Mouse (Mus musculus) liver, postnatal 0 days (tissue): Measurements from ENCODE around the gene Samd8. TPM values are rescaled to one million over a fixed set of nuclear protein-coding genes. Genes with fewer than 3 reads are reported as not detected.

Source experiments
- ATAC-seq: fragments of 200-750 bp; cut with Nextera tagmentation; 2 replicates; pipeline ENCODE4 v1.8.0; 2017; ENCODE audit warnings: mild to moderate bottlenecking, moderate library complexity
- DNase-seq: peaks from one replicate; pipeline ENCODE4 v3.0.0-alpha.2; 2016
- H3K27ac ChIP-seq: fragments of 300-500 bp; sonication (generic); 2 replicates; pipeline ENCODE4 v1.5.1; 2014; ENCODE audit warnings: antibody characterized with exemption, moderate library complexity, mild to moderate bottlenecking, low read depth
- H3K27me3 ChIP-seq: fragments of 300-500 bp; sonication (generic); 2 replicates; pipeline ENCODE4 v1.6.1; 2014; ENCODE audit warnings: low read length, control low read depth, mixed read lengths; ENCODE audit not compliant: insufficient read depth
- H3K36me3 ChIP-seq: fragments of 300-500 bp; sonication (generic); replicated peaks from 2 replicates; pipeline ENCODE4 v1.6.1; 2014; ENCODE audit warnings: mild to moderate bottlenecking, control low read depth, low read length, moderate library complexity, mixed read lengths; ENCODE audit not compliant: insufficient read depth
- H3K4me1 ChIP-seq: fragments of 300-500 bp; sonication (generic); 2 replicates; pipeline ENCODE4 v1.6.1; 2014; ENCODE audit warnings: antibody characterized with exemption, mild to moderate bottlenecking, control low read depth; ENCODE audit not compliant: insufficient read depth
- H3K4me2 ChIP-seq: fragments of 300-500 bp; sonication (generic); 2 replicates; pipeline ENCODE4 v1.6.1; 2014; ENCODE audit warnings: low read depth, mild to moderate bottlenecking, low read length, moderate library complexity, mixed read lengths
- H3K4me3 ChIP-seq: fragments of 300-500 bp; sonication (generic); 2 replicates; pipeline ENCODE4 v1.5.1; 2014; ENCODE audit warnings: low read depth, low read length
- H3K9ac ChIP-seq: fragments of 300-500 bp; sonication (generic); replicated peaks from 2 replicates; pipeline ENCODE4 v1.6.1; 2014; ENCODE audit warnings: mild to moderate bottlenecking, moderate library complexity
- H3K9me3 ChIP-seq: fragments of 300-500 bp; sonication (generic); 2 replicates; pipeline ENCODE4 v1.6.1; 2016; ENCODE audit warnings: mild to moderate bottlenecking, control low read depth, low read length, mixed read lengths
- CTCF ChIP-seq: sonication (generic); IDR thresholded peaks from 2 replicates; pipeline ENCODE4 v1.5.1; 2016; ENCODE audit warnings: antibody characterized with exemption, low read depth
- EP300 ChIP-seq: IDR thresholded peaks from 2 replicates; pipeline ENCODE4 v1.6.1; 2016; ENCODE audit warnings: antibody characterized with exemption, low read depth, mild to moderate bottlenecking
- WGBS: fragments of 180-500 bp; shearing (Covaris S2); extraction: QIAGEN DNeasy Blood & Tissue Kit; methylation state at CpG from one replicate; pipeline ENCODE4 v1.1.7; 2014; ENCODE audit not compliant: insufficient replicate concordance; 5-methylcytosine and 5-hydroxymethylcytosine counted together
- polyA plus RNA-seq: library from polyadenylated mRNA; unstranded; fragments of >200 nt; fragmentation: Nextera tagmentation; extraction: Ambion mirVana; gene quantifications from 2 replicates; pipeline ENCODE4 v1.2.1, GENCODE M21; 2015

Gene Samd8
- 3.8 and 4.1 TPM in 2 replicates for polyA plus RNA-seq

GRCm38 (mm10) chr14:21750008-21750880 lies at the start of gene Samd8:
Gene Samd8, plus strand, starts transcription at chr14:21750531.
- DNase-seq = peak; percentile 92
- H3K4me1 ChIP-seq = peaks cover 21% of the 10 kb centered on the region
- H3K4me2 ChIP-seq = peak within 1 kb of the TSS; percentile 92
- peak within 1 kb of the TSS; percentile 99 for H3K4me3 ChIP-seq
- no peaks in the 10 kb centered on the region for H3K27me3 ChIP-seq
- WGBS = 6% methylated on average over 52 of the region's 52 CpGs
- no peak for TF ChIP-seq EP300
- no peak for TF ChIP-seq CTCF
- peak; percentile 85 for ATAC-seq
- H3K9ac ChIP-seq = peak within 1 kb of the TSS; percentile 94
- no peaks in the 10 kb centered on the region for H3K36me3 ChIP-seq
- H3K27ac ChIP-seq = peak within 1 kb of the TSS; percentile 90
- H3K9me3 ChIP-seq = no peaks in the 10 kb centered on the region

- no peak for ATAC-seq
- H3K27me3 ChIP-seq = no peaks in the 10 kb centered on the region
- H3K4me2 ChIP-seq = no peak overlapping the region
- no peak overlapping the region for H3K27ac ChIP-seq
- no peaks in the 10 kb centered on the region for H3K36me3 ChIP-seq
- no peak for DNase-seq
- H3K4me1 ChIP-seq = peaks cover 4% of the 10 kb centered on the region
- H3K4me3 ChIP-seq = no peak overlapping the region
- WGBS = 85% methylated on average over 8 of the region's 8 CpGs
- TF ChIP-seq EP300 (no peak), CTCF (no peak)
- H3K9me3 ChIP-seq = no peaks in the 10 kb centered on the region
- no peak overlapping the region for H3K9ac ChIP-seq
Observed at GRCm38 (mm10) chr14:21702691-21703090, 47.6 kb upstream of the Samd8 start.

- H3K4me2 ChIP-seq = no peak overlapping the region
- TF ChIP-seq CTCF (no peak), EP300 (peak; percentile 40; the same call in 1 of the 2 replicates)
- no peak overlapping the region for H3K27ac ChIP-seq
- H3K36me3 ChIP-seq = no peaks in the 10 kb centered on the region
- 42% methylated on average over 5 of the region's 5 CpGs for WGBS
- ATAC-seq (peak; percentile 56), DNase-seq (no peak)
- H3K4me1 ChIP-seq = peaks cover 4% of the 10 kb centered on the region
- H3K4me3 ChIP-seq = no peak overlapping the region
- H3K9ac ChIP-seq = no peak overlapping the region
- H3K27me3 ChIP-seq = no peaks in the 10 kb centered on the region
- H3K9me3 ChIP-seq = no peaks in the 10 kb centered on the region
Observed at GRCm38 (mm10) chr14:21703255-21703654, 47.1 kb upstream of the Samd8 start.

- 66% methylated on average over 2 of the region's 2 CpGs for WGBS
- DNase-seq (no peak), ATAC-seq (no peak)
- no peak overlapping the region for H3K4me3 ChIP-seq
- H3K36me3 ChIP-seq = no peaks in the 10 kb centered on the region
- peaks cover 4% of the 10 kb centered on the region for H3K4me1 ChIP-seq
- H3K9ac ChIP-seq = no peak overlapping the region
- no peak overlapping the region for H3K27ac ChIP-seq
- H3K9me3 ChIP-seq = no peaks in the 10 kb centered on the region
- no peak for TF ChIP-seq EP300
- no peaks in the 10 kb centered on the region for H3K27me3 ChIP-seq
- H3K4me2 ChIP-seq = no peak overlapping the region
Observed at GRCm38 (mm10) chr14:21705462-21705861, 44.9 kb upstream of the Samd8 start.

- H3K27ac ChIP-seq = peak overlapping the region; percentile 41
- no peak; the same call in 1 of the 2 replicates for ATAC-seq
- peaks cover 4% of the 10 kb centered on the region for H3K4me1 ChIP-seq
- 27% methylated on average over 12 of the region's 12 CpGs for WGBS
- no peak overlapping the region for H3K4me3 ChIP-seq
- no peak for TF ChIP-seq EP300
- TF ChIP-seq CTCF = no peak
- H3K4me2 ChIP-seq = no peak overlapping the region
- no peaks in the 10 kb centered on the region for H3K9me3 ChIP-seq
- H3K27me3 ChIP-seq = no peaks in the 10 kb centered on the region
- no peaks in the 10 kb centered on the region for H3K36me3 ChIP-seq
- peak; percentile 49 for DNase-seq
- H3K9ac ChIP-seq = no peak overlapping the region
Observed at GRCm38 (mm10) chr14:21706759-21707571, 43.4 kb upstream of the Samd8 start.

DNA sequence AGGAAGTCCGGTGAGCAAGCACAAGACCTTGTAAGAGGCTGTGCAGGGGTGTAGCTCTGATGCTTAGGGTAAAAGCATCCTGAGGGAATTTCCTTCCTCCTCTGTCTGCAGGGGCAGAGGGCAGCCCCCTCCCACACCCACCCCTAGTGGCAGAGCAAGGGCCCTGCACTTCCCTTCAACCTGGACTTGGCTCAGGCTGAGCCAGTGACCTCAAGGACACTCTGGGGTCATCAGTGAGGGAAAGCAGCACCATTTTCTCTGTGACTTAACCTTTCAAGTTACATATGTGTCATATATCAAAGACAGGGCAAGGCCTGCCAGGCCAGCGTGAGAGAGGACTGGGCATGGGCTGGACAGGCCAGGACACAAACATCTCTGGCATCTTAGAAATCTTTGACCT lies 40.8 kb upstream of the Samd8 start:
- 75% methylated on average over 2 of the region's 2 CpGs for WGBS
- H3K36me3 ChIP-seq = no peaks in the 10 kb centered on the region
- no peaks in the 10 kb centered on the region for H3K27me3 ChIP-seq
- no peak overlapping the region for H3K4me3 ChIP-seq
- ATAC-seq = peak; percentile 36; the same call in 1 of the 2 replicates
- H3K4me2 ChIP-seq = no peak overlapping the region
- H3K9ac ChIP-seq = no peak overlapping the region
- peak; percentile 37 for TF ChIP-seq CTCF
- no peak for TF ChIP-seq EP300
- H3K27ac ChIP-seq = no peak overlapping the region
- H3K9me3 ChIP-seq = no peaks in the 10 kb centered on the region
- no peak for DNase-seq
- peaks cover 4% of the 10 kb centered on the region for H3K4me1 ChIP-seq
